Mouse (Mus musculus) erythroblast, embryonic 14.5 days (primary cell): ENCODE results near the gene Sptbn1. TPM values are rescaled to one million over a fixed set of nuclear protein-coding genes. Genes with fewer than 3 reads are reported as not detected.
"Not testable (repeated sequence)": the region's sequence is repeated elsewhere in the genome, so short reads cannot be mapped to it uniquely, and the experiment has no call there.

Experiments used
- H3K27me3 ChIP-seq: 2 replicates; pipeline ENCODE4 v1.6.1; 2012; ENCODE audit warnings: inconsistent platforms; ENCODE audit not compliant: control insufficient read depth
- H3K36me3 ChIP-seq: 2 replicates; pipeline ENCODE4 v1.6.1; 2012; ENCODE audit warnings: mild to moderate bottlenecking, inconsistent platforms; ENCODE audit not compliant: control insufficient read depth
- H3K4me1 ChIP-seq: 2 replicates; pipeline ENCODE4 v1.6.1; 2012; ENCODE audit warnings: inconsistent platforms; ENCODE audit not compliant: control insufficient read depth
- H3K4me3 ChIP-seq: replicated peaks from 2 replicates; pipeline ENCODE3; 2012; ENCODE audit warnings: moderate library complexity, mild to moderate bottlenecking, inconsistent platforms
- H3K9me3 ChIP-seq: 2 replicates; pipeline ENCODE4 v1.6.1; 2012; ENCODE audit warnings: low read length, inconsistent platforms, mixed read lengths; ENCODE audit not compliant: control insufficient read depth
- GATA1 ChIP-seq: IDR thresholded peaks from 2 replicates; pipeline ENCODE4 v1.6.1; 2012; ENCODE audit warnings: low read length, inconsistent platforms, mixed read lengths
- TAL1 ChIP-seq: IDR thresholded peaks from 3 replicates; pipeline ENCODE4 v1.6.1; 2012; ENCODE audit warnings: low read length, inconsistent platforms, mixed read lengths
- polyA plus RNA-seq: library from polyadenylated mRNA; stranded (reverse); fragments of >175 nt; gene quantifications from 2 replicates; pipeline ENCODE4 v1.2.3, GENCODE M21; 2012

Sptbn1 gene
- polyA plus RNA-seq, 1 experiment = 0.02 TPM

DNA sequence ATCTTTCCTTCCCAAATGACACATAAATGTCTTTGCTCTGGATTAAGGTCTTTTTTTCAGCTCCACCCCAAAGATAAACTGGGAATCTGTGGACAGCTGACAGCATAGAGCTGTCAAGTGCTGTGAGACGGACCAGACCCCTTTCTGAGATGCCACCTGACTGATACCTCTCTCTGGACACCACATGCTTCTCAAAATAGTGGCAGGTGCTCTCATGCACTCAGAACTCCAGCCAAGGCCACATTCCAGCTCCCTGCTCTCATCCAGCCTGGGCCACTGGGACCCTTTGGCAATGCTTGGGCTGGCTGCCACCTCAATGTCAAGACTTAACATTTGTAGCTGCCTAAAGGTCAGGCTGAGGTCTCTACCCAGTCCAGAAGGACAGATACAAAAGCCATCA, 10.2 kb downstream of the Sptbn1 start:
- Histone ChIP-seq H3K4me1 (no peaks in the 10 kb centered on the region), H3K36me3 (no peaks in the 10 kb centered on the region), H3K27me3 (no peaks in the 10 kb centered on the region), H3K9me3 (no peaks in the 10 kb centered on the region), H3K4me3 (no peak overlapping the region)
- TF ChIP-seq TAL1 (no peak), GATA1 (no peak)

DNA sequence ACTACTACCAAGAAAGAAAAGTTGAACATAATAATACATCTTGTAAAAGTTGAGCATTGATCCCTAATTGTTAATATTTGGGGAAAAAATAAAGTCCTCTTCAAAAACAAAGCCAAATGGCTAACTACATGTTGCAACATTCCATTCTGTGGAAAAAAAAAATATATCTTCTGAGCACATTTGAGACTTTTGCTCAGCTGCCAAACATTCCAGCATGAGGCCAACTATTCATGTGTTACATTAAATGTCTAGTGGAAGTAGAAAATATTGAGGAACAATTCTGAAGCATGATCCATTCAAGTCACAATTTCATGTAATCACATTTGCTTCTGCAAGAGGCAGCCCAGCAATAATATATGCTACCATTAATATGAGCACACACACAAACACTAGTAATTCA, 10.9 kb downstream of the Sptbn1 start:
- no peaks in the 10 kb centered on the region for H3K36me3 ChIP-seq
- H3K27me3 ChIP-seq = no peaks in the 10 kb centered on the region
- TF ChIP-seq GATA1 (no peak), TAL1 (no peak)
- H3K9me3 ChIP-seq = no peaks in the 10 kb centered on the region
- H3K4me1 ChIP-seq = no peaks in the 10 kb centered on the region
- no peak overlapping the region for H3K4me3 ChIP-seq

DNA sequence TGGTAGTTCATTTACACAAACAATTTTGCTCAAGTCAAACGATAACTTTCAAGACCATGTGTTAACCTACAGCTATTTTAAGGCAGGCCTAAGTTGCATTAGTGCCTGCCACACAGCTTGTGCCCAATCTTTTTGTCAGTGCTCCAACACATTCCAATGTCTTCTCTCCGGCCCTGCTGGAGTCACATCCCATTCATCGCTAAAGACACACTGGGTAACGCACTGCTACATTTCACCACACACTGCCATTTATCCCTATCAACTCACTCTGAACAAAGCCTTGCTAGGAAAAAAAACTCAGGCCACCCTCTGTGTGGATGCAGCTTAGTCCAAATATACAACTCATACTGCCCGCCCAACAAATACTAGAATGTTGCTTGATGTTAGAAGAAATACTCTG, 11.5 kb downstream of the Sptbn1 start:
- H3K9me3 ChIP-seq = no peaks in the 10 kb centered on the region
- H3K27me3 ChIP-seq = no peaks in the 10 kb centered on the region
- TF ChIP-seq TAL1 (no peak), GATA1 (no peak)
- no peaks in the 10 kb centered on the region for H3K36me3 ChIP-seq
- H3K4me3 ChIP-seq = no peak overlapping the region
- no peaks in the 10 kb centered on the region for H3K4me1 ChIP-seq

GRCm38 (mm10) chr11:30255211-30255610, 12.8 kb downstream of the Sptbn1 start:
- H3K27me3 ChIP-seq, H3K9me3 ChIP-seq, H3K36me3 ChIP-seq, H3K4me1 ChIP-seq, H3K4me3 ChIP-seq: not testable (repeated sequence)

DNA sequence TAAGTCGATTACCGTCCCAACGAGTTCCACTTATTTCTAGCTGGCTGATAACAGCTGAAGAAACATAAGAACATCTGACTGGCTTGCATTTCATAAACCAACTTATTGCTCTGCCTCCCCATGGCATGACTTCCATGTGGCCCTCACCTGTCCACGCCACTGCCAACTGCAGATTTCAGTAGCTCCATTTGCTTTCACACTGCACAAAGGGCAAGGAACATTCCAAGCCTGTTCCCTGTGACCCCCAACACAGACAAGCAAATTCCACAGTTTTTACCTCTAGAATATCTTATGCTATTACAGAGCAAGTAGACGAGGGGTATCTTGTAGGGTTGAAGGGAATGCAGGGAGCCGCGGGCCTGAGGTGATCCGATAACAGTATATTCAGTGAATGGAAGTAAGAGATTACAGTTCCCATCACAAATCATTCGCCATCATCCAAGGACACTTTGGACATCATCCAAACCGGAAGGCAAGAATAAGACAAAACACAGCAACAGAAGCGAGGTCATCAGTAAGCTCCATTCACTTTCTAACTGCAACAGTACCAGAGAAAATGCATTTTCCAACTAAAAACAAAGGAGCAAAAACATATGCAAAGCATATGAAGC, 16.6 kb downstream of the Sptbn1 start:
- H3K4me1 ChIP-seq = peaks cover 1% of the 10 kb centered on the region
- no peaks in the 10 kb centered on the region; the same call in 1 of the 2 replicates for H3K27me3 ChIP-seq
- TF ChIP-seq TAL1 (no peak), GATA1 (no peak)
- no peaks in the 10 kb centered on the region for H3K9me3 ChIP-seq
- no peak overlapping the region for H3K4me3 ChIP-seq
- no peaks in the 10 kb centered on the region for H3K36me3 ChIP-seq

DNA sequence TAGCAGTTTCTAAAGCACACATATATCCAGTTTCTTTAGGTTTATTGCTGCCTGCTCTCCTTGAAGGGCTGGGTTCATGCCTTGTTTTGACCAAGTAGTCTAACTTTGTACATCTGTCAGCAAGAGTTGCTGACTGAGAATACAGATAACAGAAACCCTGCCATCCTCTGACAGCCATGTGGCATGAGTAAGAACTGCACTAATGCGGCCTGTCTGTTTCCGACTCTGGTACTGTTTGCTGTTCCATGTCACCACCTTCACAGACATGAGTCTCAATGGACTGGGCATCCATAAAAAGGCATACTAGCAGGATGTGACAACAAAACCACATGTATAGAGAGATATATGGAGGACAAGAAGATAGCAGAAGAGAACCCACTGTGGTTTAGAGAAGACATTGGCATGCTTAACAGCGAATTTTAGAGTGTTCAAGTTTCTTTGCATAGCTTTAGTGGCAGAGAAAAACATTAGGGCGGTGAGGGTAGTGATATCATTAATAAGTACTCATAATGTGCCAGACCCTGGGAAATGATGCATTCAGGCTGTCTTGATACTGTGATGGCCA, 18.4 kb downstream of the Sptbn1 start:
- Histone ChIP-seq H3K27me3 (no peaks in the 10 kb centered on the region; the same call in 1 of the 2 replicates), H3K36me3 (no peaks in the 10 kb centered on the region), H3K9me3 (no peaks in the 10 kb centered on the region), H3K4me3 (no peak overlapping the region), H3K4me1 (peaks cover 17% of the 10 kb centered on the region)
- no peak for TF ChIP-seq GATA1

DNA sequence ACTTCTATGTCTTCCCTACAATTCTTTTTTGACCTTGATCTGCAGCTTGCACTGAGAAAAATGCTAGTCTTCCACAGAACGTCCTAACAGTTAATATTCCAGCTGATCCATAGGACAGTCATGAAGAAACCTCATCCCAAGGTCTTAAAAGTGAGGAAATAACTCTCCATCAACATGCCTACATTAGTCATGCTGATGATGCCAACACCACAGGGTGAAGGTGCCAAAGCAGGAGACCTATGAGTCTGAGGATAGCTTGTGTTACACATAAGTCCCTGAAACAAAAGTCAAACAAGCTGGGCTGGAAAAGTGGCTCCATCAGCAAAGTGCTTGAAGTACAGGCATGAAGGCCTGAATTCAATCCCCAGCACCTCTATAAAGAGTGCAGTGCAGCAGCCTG, 20.9 kb downstream of the Sptbn1 start:
- no peaks in the 10 kb centered on the region for H3K9me3 ChIP-seq
- peaks cover 31% of the 10 kb centered on the region for H3K4me1 ChIP-seq
- no peaks in the 10 kb centered on the region; the same call in 1 of the 2 replicates for H3K27me3 ChIP-seq
- H3K36me3 ChIP-seq = no peaks in the 10 kb centered on the region
- H3K4me3 ChIP-seq = no peak overlapping the region
- TF ChIP-seq GATA1 = no peak
- TF ChIP-seq TAL1 = no peak

DNA sequence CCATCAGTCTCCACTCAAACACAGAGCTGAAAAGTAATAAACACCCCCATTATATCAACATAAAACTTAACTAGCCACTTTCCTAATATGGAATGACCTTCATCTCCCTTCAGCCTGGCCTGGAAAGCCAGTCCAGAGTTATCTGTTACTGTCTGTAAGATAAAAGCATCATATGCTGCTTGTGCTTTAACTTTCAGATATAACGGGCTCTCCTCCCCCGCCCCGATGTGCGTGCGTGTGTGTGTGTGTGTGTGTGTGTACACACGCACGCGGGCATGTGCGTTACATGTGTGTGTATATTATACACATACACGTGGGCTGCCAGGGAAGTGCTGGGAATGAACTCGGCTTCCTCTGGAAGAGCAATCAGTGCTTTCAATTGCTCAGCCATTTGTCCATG, 21.8 kb downstream of the Sptbn1 start:
- TF ChIP-seq TAL1 (no peak), GATA1 (no peak)
- Histone ChIP-seq H3K4me3 (no peak overlapping the region), H3K4me1 (peaks cover 31% of the 10 kb centered on the region), H3K9me3 (no peaks in the 10 kb centered on the region), H3K36me3 (no peaks in the 10 kb centered on the region), H3K27me3 (no peaks in the 10 kb centered on the region; the same call in 1 of the 2 replicates)

- Histone ChIP-seq H3K4me3 (no peak overlapping the region), H3K36me3 (no peaks in the 10 kb centered on the region), H3K4me1 (peaks cover 31% of the 10 kb centered on the region), H3K27me3 (no peaks in the 10 kb centered on the region), H3K9me3 (no peaks in the 10 kb centered on the region)
- TF ChIP-seq TAL1 = no peak
- no peak for TF ChIP-seq GATA1
Observed at GRCm38 (mm10) chr11:30244172-30244571, 23.8 kb downstream of the Sptbn1 start.

DNA sequence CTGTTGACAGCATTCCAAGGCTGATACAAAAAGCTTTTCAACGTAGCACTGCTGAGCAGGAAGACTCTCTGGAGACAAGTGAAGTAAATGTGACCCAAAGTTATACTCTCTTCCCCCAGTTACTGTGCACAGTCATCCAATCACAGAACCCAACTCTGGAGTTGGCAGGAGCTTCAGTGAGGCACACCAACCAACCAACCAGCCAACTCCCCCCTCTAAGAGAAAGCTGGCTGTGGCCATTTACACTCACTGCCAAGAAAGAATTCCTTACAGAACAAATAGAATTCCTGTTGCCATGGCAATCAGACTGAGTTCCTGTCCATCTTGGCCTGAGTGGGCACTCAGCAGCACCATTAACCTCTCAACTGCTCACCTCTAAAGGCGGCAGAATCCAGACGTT, 24.4 kb downstream of the Sptbn1 start:
- no peak overlapping the region for H3K4me3 ChIP-seq
- no peaks in the 10 kb centered on the region for H3K9me3 ChIP-seq
- no peak for TF ChIP-seq TAL1
- TF ChIP-seq GATA1 = no peak
- H3K36me3 ChIP-seq = no peaks in the 10 kb centered on the region
- H3K4me1 ChIP-seq = peaks cover 31% of the 10 kb centered on the region
- H3K27me3 ChIP-seq = no peaks in the 10 kb centered on the region
